Mouse (Mus musculus): Measurements from ENCODE around the gene AI413582. TPM values are rescaled to one million over a fixed set of nuclear protein-coding genes. Genes with fewer than 3 reads are reported as not detected.

AI413582 gene
- polyA plus RNA-seq, 1 experiment from 2014 or later, result 20.3 TPM

- Histone ChIP-seq H3K9ac (no peak overlapping the region), H3K27me3 (no peaks in the 10 kb centered on the region), H3K4me3 (no peak overlapping the region), H3K4me2 (replicated peaks) (no peak overlapping the region), H3K36me3 (peaks cover 12% of the 10 kb centered on the region; the same call in 1 of the 2 replicates), H3K27ac (no peak overlapping the region), H3K9me3 (no peaks in the 10 kb centered on the region), H3K4me1 (peaks cover 45% of the 10 kb centered on the region)
- 83% methylated on average over 13 of the region's 13 CpGs for WGBS
- ATAC-seq (ENCODE audit: insufficient number of reproducible peaks, insufficient read depth, low FRiP score, low TSS enrichment), result no peak
Measured at GRCm38 (mm10) chr17:27560926-27561480, 4.6 kb downstream of the AI413582 start.

- Histone ChIP-seq H3K4me3 (no peak overlapping the region), H3K9ac (0 out of 2 replicates have a peak overlapping the region, but pooled peaks have one; percentile 93), H3K4me1 (peaks cover 39% of the 10 kb centered on the region), H3K27me3 (no peaks in the 10 kb centered on the region), H3K36me3 (peaks cover 12% of the 10 kb centered on the region; the same call in 1 of the 2 replicates), H3K4me2 (replicated peaks) (peak overlapping the region; percentile 81; the same call in 1 of the 2 replicates), H3K27ac (no peak overlapping the region), H3K9me3 (no peaks in the 10 kb centered on the region)
- WGBS, result 66% methylated on average over 11 of the region's 12 CpGs
- ATAC-seq (ENCODE audit: insufficient number of reproducible peaks, insufficient read depth, low FRiP score, low TSS enrichment), result no peak
Measured at GRCm38 (mm10) chr17:27559596-27559995, 6.0 kb downstream of the AI413582 start.

GRCm38 (mm10) chr17:27558845-27559244 is 6.7 kb downstream of the AI413582 start:
- WGBS, result 5% methylated on average over 5 of the region's 5 CpGs

GRCm38 (mm10) chr17:27557927-27558661 is 7.5 kb downstream of the AI413582 start:
- H3K4me3 ChIP-seq, result peak overlapping the region; percentile 88
- H3K9ac ChIP-seq, result peak overlapping the region; percentile 93
- peaks cover 41% of the 10 kb centered on the region for H3K4me1 ChIP-seq
- peak overlapping the region; percentile 98 for H3K27ac ChIP-seq
- peak overlapping the region; percentile 81 for H3K4me2 ChIP-seq (replicated peaks)
- H3K27me3 ChIP-seq, result no peaks in the 10 kb centered on the region
- no peaks in the 10 kb centered on the region for H3K9me3 ChIP-seq
- no peak for ATAC-seq (ENCODE audit: insufficient number of reproducible peaks, insufficient read depth, low FRiP score, low TSS enrichment)
- H3K36me3 ChIP-seq, result peaks cover 12% of the 10 kb centered on the region; the same call in 1 of the 2 replicates
- 1% methylated on average over 14 of the region's 14 CpGs for WGBS

More at GRCm38 (mm10) chr17:27558845-27559244, 6.7 kb downstream of the AI413582 start:
- ATAC-seq (ENCODE audit: insufficient number of reproducible peaks, insufficient read depth, low FRiP score, low TSS enrichment), result no peak
- H3K27me3 ChIP-seq, result no peaks in the 10 kb centered on the region
- H3K4me2 ChIP-seq (replicated peaks), result peak overlapping the region; percentile 81
- no peak overlapping the region for H3K27ac ChIP-seq
- peak overlapping the region; percentile 88 for H3K4me3 ChIP-seq
- H3K9ac ChIP-seq, result peak overlapping the region; percentile 93; the same call in 1 of the 2 replicates
- H3K36me3 ChIP-seq, result peaks cover 12% of the 10 kb centered on the region; the same call in 1 of the 2 replicates
- H3K9me3 ChIP-seq, result no peaks in the 10 kb centered on the region
- H3K4me1 ChIP-seq, result peaks cover 41% of the 10 kb centered on the region

GRCm38 (mm10) chr17:27557181-27557926 is 8.2 kb downstream of the AI413582 start:
- Histone ChIP-seq H3K4me2 (replicated peaks) (peak overlapping the region; percentile 81), H3K4me3 (peak overlapping the region; percentile 88), H3K4me1 (peaks cover 41% of the 10 kb centered on the region), H3K36me3 (peaks cover 12% of the 10 kb centered on the region; the same call in 1 of the 2 replicates), H3K9ac (peak overlapping the region; percentile 93), H3K27ac (peak overlapping the region; percentile 98), H3K9me3 (no peaks in the 10 kb centered on the region), H3K27me3 (no peaks in the 10 kb centered on the region)
- under 1% methylated on average over 56 of the region's 75 CpGs for whole genome bisulfite sequencing
- ATAC-seq (ENCODE audit: insufficient number of reproducible peaks, insufficient read depth, low FRiP score, low TSS enrichment), result no peak

- peak within 1 kb of the TSS; percentile 88 for H3K4me3 ChIP-seq
- H3K36me3 ChIP-seq, result peaks cover 7% of the 10 kb centered on the region; the same call in 1 of the 2 replicates
- H3K9me3 ChIP-seq, result no peaks in the 10 kb centered on the region
- peak within 1 kb of the TSS; percentile 93 for H3K9ac ChIP-seq
- peak within 1 kb of the TSS; percentile 98 for H3K27ac ChIP-seq
- under 1% methylated on average over 77 of the region's 79 CpGs for WGBS
- no peaks in the 10 kb centered on the region for H3K27me3 ChIP-seq
- ATAC-seq (ENCODE audit: insufficient number of reproducible peaks, insufficient read depth, low FRiP score, low TSS enrichment), result peak; percentile 67
- peaks cover 35% of the 10 kb centered on the region for H3K4me1 ChIP-seq
- H3K4me2 ChIP-seq (replicated peaks), result peak within 1 kb of the TSS; percentile 81
Measured at GRCm38 (mm10) chr17:27556315-27557011, 9.1 kb downstream of the AI413582 start, which contains the start of gene Hmga1. Gene Hmga1, plus strand, starts transcription at chr17:27556497.

- H3K4me2 ChIP-seq (replicated peaks), result peak overlapping the region; percentile 81
- H3K4me1 ChIP-seq, result peaks cover 34% of the 10 kb centered on the region
- under 1% methylated on average over 55 of the region's 55 CpGs for WGBS
- peak; percentile 35 for ATAC-seq (ENCODE audit: insufficient number of reproducible peaks, insufficient read depth, low FRiP score, low TSS enrichment)
- H3K27me3 ChIP-seq, result no peaks in the 10 kb centered on the region
- H3K4me3 ChIP-seq, result peak overlapping the region; percentile 88
- peak overlapping the region; percentile 98 for H3K27ac ChIP-seq
- no peaks in the 10 kb centered on the region for H3K9me3 ChIP-seq
- H3K36me3 ChIP-seq, result no peaks in the 10 kb centered on the region
- peak overlapping the region; percentile 63 for H3K9ac ChIP-seq
Measured at GRCm38 (mm10) chr17:27555512-27556172, 9.9 kb downstream of the AI413582 start.

- no peak for ATAC-seq (ENCODE audit: insufficient number of reproducible peaks, insufficient read depth, low FRiP score, low TSS enrichment)
- H3K9me3 ChIP-seq, result no peaks in the 10 kb centered on the region
- peak overlapping the region; percentile 98 for H3K27ac ChIP-seq
- peaks cover 30% of the 10 kb centered on the region for H3K4me1 ChIP-seq
- H3K4me3 ChIP-seq, result peak overlapping the region; percentile 88
- H3K9ac ChIP-seq, result peak overlapping the region; percentile 63
- H3K36me3 ChIP-seq, result no peaks in the 10 kb centered on the region
- WGBS, result 1% methylated on average over 38 of the region's 39 CpGs
- no peaks in the 10 kb centered on the region for H3K27me3 ChIP-seq
- peak overlapping the region; percentile 81 for H3K4me2 ChIP-seq (replicated peaks)
Measured at GRCm38 (mm10) chr17:27555075-27555511, 10.5 kb downstream of the AI413582 start.

GRCm38 (mm10) chr17:27554062-27554960 is 11.2 kb downstream of the AI413582 start:
- H3K4me1 ChIP-seq, result peaks cover 30% of the 10 kb centered on the region
- H3K9ac ChIP-seq, result peak overlapping the region; percentile 63
- H3K27me3 ChIP-seq, result no peaks in the 10 kb centered on the region
- no peak for ATAC-seq (ENCODE audit: insufficient number of reproducible peaks, insufficient read depth, low FRiP score, low TSS enrichment)
- H3K36me3 ChIP-seq, result no peaks in the 10 kb centered on the region
- peak overlapping the region; percentile 88 for H3K4me3 ChIP-seq
- H3K9me3 ChIP-seq, result no peaks in the 10 kb centered on the region
- H3K27ac ChIP-seq, result peak overlapping the region; percentile 98
- peak overlapping the region; percentile 81 for H3K4me2 ChIP-seq (replicated peaks)
- WGBS, result 38% methylated on average over 20 of the region's 20 CpGs

All from embryonic facial prominence, embryonic 12.5 days (tissue).